Mouse (Mus musculus): ENCODE data around the gene Pfdn2. TPM values are rescaled to one million over a fixed set of nuclear protein-coding genes. Genes with fewer than 3 reads are reported as not detected.
A peak's percentile ranks its signal among the peaks of the same experiment; 100 is the strongest.

Pfdn2 gene
- total and polyA plus RNA-seq, 3 experiments: 36.2 to 329 TPM; not detected in 1

GRCm38 (mm10) chr1:171355812-171356340 is 10.4 kb downstream of the Pfdn2 start:
- Histone ChIP-seq H3K27ac (ENCODE audit: control insufficient read depth, low read depth, low read length) (no peak overlapping the region), H3K27me3 (ENCODE audit: control insufficient read depth in 1 of 2, insufficient read depth in 2 of 2, low read length in 2 of 2) (no peaks in the 10 kb centered on the region), H3K9me3 (replicated peaks; ENCODE audit: insufficient read depth, low read length) (no peaks in the 10 kb centered on the region), H3K9ac (ENCODE audit: control insufficient read depth, low read depth, low read length, poor library complexity, severe bottlenecking) (no peak overlapping the region), H3K4me3 (ENCODE audit: control insufficient read depth in 1 of 2, insufficient read depth in 1 of 2, low read depth in 2 of 2, low read length in 2 of 2) (no peak overlapping the region), H3K79me2 (ENCODE audit: control insufficient read depth, insufficient read depth, low read length, poor library complexity) (peaks cover 26% of the 10 kb centered on the region), H3K4me1 (ENCODE audit: control insufficient read depth in 1 of 2, insufficient read depth in 2 of 2, low read length in 2 of 2) (no peaks in the 10 kb centered on the region), H3K36me3 (ENCODE audit: control insufficient read depth in 1 of 2, insufficient read depth in 2 of 2, low read length in 2 of 2) (peaks cover 0 to 10% of the 10 kb centered on the region in 2 experiments; a peak in 3 of 4 replicates)
- peak in 2 of 3 experiments; percentile 54 to 77; a peak in 5 of 6 replicates for TF ChIP-seq CTCF (IDR thresholded peaks at IDR 0.05 in 2 of 3, conservative IDR thresholded peaks at IDR 0.05 in 1 of 3; ENCODE audit: control insufficient read depth in 1 of 3, insufficient read depth in 1 of 3, low read depth in 2 of 3, low read length in 3 of 3, poor library complexity in 1 of 3, severe bottlenecking in 1 of 3)
- TF ChIP-seq EP300 (IDR thresholded peaks at IDR 0.05; ENCODE audit: low read depth in 1 of 2, low read length in 2 of 2): no peak
- no peak for TF ChIP-seq GABPA (IDR thresholded peaks at IDR 0.05; ENCODE audit: low read depth, low read length)
- no peak for TF ChIP-seq E2F4 (IDR thresholded peaks at IDR 0.05; ENCODE audit: borderline replicate concordance, low read depth, low read length)
- TF ChIP-seq SMC3 (IDR thresholded peaks at IDR 0.05; ENCODE audit: low read depth, low read length): peak; percentile 30; the same call in 1 of the 2 replicates
- TF ChIP-seq MAZ (IDR thresholded peaks at IDR 0.05; ENCODE audit: low read depth, low read length): no peak
- TF ChIP-seq POLR2AphosphoS5 (IDR thresholded peaks at IDR 0.05; ENCODE audit: borderline replicate concordance, low read depth, low read length): no peak
- no peak for TF ChIP-seq USF1 (IDR thresholded peaks at IDR 0.05; ENCODE audit: low read depth, low read length)
- TF ChIP-seq MAFK (IDR thresholded peaks at IDR 0.05; ENCODE audit: borderline replicate concordance, low read depth, low read length): no peak
- TF ChIP-seq CHD2 (IDR thresholded peaks at IDR 0.05; ENCODE audit: low read length): no peak
- TF ChIP-seq MYB (IDR thresholded peaks at IDR 0.05; ENCODE audit: low read depth, low read length): no peak
- TF ChIP-seq RAD21 (IDR thresholded peaks at IDR 0.05; ENCODE audit: low read depth, low read length): peak; percentile 28
- no peak for TF ChIP-seq TCF12 (IDR thresholded peaks at IDR 0.05; ENCODE audit: low read depth, low read length)
- no peak for TF ChIP-seq ZKSCAN1 (IDR thresholded peaks at IDR 0.05; ENCODE audit: low read depth, low read length)
- no peak for TF ChIP-seq SIN3A (IDR thresholded peaks at IDR 0.05; ENCODE audit: low read length)
- no peak for TF ChIP-seq UBTF (IDR thresholded peaks at IDR 0.05; ENCODE audit: borderline replicate concordance, insufficient read depth, low read depth, low read length)
- TF ChIP-seq MAX (IDR thresholded peaks at IDR 0.05; ENCODE audit: low read length): no peak
- TF ChIP-seq NELFE (IDR thresholded peaks at IDR 0.05; ENCODE audit: low read depth, low read length): no peak
- peak; percentile 60 for DNase-seq (ENCODE audit: low read depth, low spot score)

GRCm38 (mm10) chr1:171356814-171357213 is 11.3 kb downstream of the Pfdn2 start:
- TF ChIP-seq USF1 (IDR thresholded peaks at IDR 0.05; ENCODE audit: low read depth, low read length): no peak
- TF ChIP-seq RAD21 (IDR thresholded peaks at IDR 0.05; ENCODE audit: low read depth, low read length): no peak
- no peak for TF ChIP-seq ZNF384 (IDR thresholded peaks at IDR 0.05; ENCODE audit: low read depth, low read length)
- no peak for TF ChIP-seq CHD1 (IDR thresholded peaks at IDR 0.05; ENCODE audit: low read depth, low read length)
- no peak for TF ChIP-seq TAL1 (IDR thresholded peaks at IDR 0.05; ENCODE audit: low read length)
- no peak; a peak in 1 of 4 replicates for TF ChIP-seq POLR2A (IDR thresholded peaks at IDR 0.05; ENCODE audit: control insufficient read depth in 1 of 2, insufficient read depth in 1 of 2, low read depth in 1 of 2, low read length in 2 of 2, poor library complexity in 1 of 2)
- TF ChIP-seq USF2 (IDR thresholded peaks at IDR 0.05; ENCODE audit: borderline replicate concordance in 1 of 2, insufficient read depth in 1 of 2, low read depth in 1 of 2, low read length in 2 of 2): no peak
- no peak for TF ChIP-seq ZKSCAN1 (IDR thresholded peaks at IDR 0.05; ENCODE audit: low read depth, low read length)
- TF ChIP-seq ZMIZ1 (IDR thresholded peaks at IDR 0.05; ENCODE audit: low read depth, low read length): no peak
- no peak for TF ChIP-seq MEF2A (IDR thresholded peaks at IDR 0.05; ENCODE audit: extremely low read depth, insufficient replicate concordance, low read depth, low read length, poor library complexity, severe bottlenecking)
- no peak for TF ChIP-seq NRF1 (IDR thresholded peaks at IDR 0.05; ENCODE audit: insufficient read depth, low read depth, low read length, poor library complexity, severe bottlenecking)
- no peak for TF ChIP-seq POLR2AphosphoS2 (IDR thresholded peaks at IDR 0.05; ENCODE audit: low read length)
- no peak for TF ChIP-seq MAZ (IDR thresholded peaks at IDR 0.05; ENCODE audit: low read depth, low read length)
- no peak for TF ChIP-seq TBP (IDR thresholded peaks at IDR 0.05; ENCODE audit: low read depth, low read length)
- no peak for TF ChIP-seq GATA1 (IDR thresholded peaks at IDR 0.05; ENCODE audit: low read depth, low read length)
- Histone ChIP-seq H3K27ac (ENCODE audit: control insufficient read depth, low read depth, low read length) (no peak overlapping the region), H3K36me3 (ENCODE audit: control insufficient read depth in 1 of 2, insufficient read depth in 2 of 2, low read length in 2 of 2) (peaks cover 2 to 10% of the 10 kb centered on the region in 2 experiments; a peak in 2 of 4 replicates), H3K4me1 (ENCODE audit: control insufficient read depth in 1 of 2, insufficient read depth in 2 of 2, low read length in 2 of 2) (0 out of 4 replicates have a peak, but pooled peaks cover 0 to 2% of the 10 kb centered on the region in 2 experiments), H3K9me3 (replicated peaks; ENCODE audit: insufficient read depth, low read length) (no peaks in the 10 kb centered on the region), H3K79me2 (ENCODE audit: control insufficient read depth, insufficient read depth, low read length, poor library complexity) (peaks cover 17% of the 10 kb centered on the region), H3K4me3 (ENCODE audit: control insufficient read depth in 1 of 2, insufficient read depth in 1 of 2, low read depth in 2 of 2, low read length in 2 of 2) (no peak overlapping the region), H3K9ac (ENCODE audit: control insufficient read depth, low read depth, low read length, poor library complexity, severe bottlenecking) (no peak overlapping the region), H3K27me3 (ENCODE audit: control insufficient read depth in 1 of 2, insufficient read depth in 2 of 2, low read length in 2 of 2) (no peaks in the 10 kb centered on the region)
- no peak for DNase-seq (ENCODE audit: low read depth, low spot score)
